Mouse (Mus musculus): ENCODE results near the gene Shtn1.

The Shtn1 gene

GRCm38 (mm10) chr19:59052783-59053490 is 23.0 kb downstream of the Shtn1 start:
- DNase-seq (ENCODE audit: low spot score in 2 of 2), result no peak

DNA sequence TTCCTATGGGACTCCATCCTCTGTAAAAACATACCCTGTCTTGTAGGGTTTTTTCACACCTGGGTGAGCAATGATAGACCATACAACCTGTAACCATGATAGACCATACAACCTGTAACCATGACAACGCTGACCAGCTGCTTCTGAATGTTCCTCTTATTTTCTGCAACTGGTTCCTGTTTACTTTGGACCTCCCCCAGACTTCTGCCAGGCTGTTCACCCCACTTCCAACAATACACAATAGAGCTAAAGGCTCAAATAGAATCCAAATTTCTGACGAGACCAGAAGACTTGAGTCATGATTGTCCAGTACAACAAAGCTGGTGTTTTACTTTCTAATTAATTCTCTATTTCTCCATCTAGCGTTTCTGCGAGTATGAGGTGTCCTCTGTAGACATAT is 23.8 kb downstream of the Shtn1 start:
- DNase-seq (ENCODE audit: low spot score in 2 of 2), result no peak

DNA sequence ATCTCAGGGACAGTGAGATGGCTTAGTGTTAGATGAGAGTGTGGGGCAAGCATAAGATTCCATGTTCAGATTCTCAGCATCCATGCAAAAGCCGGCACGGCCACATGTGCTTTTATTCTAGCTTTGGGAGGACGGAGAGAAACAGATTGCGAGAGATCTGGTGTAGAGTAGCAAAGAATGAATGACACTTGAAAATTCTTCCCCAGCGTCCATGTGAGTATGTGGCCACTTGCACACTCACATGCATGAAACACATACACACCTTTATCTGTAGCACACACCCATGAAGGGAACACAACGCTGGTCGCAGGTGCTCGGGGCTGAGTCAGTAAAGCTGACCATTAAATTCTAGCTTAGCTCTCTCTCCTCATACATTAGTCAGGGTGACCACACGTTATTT is 24.3 kb downstream of the Shtn1 start:
- no peak for DNase-seq (ENCODE audit: low spot score in 2 of 2)

DNA sequence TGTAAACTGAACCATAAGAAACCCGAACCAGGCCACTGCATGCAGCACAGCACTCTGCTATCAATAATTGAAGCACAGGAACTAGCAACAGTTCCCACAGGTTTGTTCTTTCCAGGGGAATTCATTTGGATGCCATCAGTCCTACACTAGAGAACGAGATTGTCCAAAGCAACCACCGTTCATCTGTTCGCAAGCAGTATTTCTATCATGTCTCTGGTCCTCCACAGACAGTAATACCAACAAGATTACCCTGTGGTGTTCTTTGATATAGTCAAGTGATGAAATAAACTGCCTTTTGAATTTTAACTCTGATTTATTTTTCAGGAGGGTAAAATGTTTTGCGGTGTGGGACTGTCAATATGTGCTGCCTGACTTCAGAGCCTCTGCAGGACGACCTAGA is 27.0 kb downstream of the Shtn1 start:
- no peak for DNase-seq (ENCODE audit: low spot score in 2 of 2)

- no peak for DNase-seq (ENCODE audit: low spot score in 2 of 2)
Measured at GRCm38 (mm10) chr19:59047511-59047910, 28.4 kb downstream of the Shtn1 start.

DNA sequence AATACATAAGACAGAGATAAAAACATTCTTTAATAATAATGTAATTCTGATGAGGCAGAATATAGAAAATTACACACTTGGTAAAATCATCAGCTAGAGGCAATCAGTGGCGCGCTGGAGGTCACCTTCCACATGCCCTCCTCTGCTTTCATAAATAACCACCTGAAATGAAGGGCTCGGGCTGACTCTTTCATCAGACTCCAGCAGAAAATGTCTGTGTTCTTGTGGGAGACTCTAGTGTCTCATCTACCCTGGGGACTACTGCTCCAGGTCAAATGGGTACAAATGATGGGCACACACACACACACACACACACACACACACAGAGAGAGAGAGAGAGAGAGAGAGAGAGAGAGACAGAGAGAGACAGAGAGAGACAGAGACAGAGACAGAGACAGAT is 34.8 kb downstream of the Shtn1 start:
- DNase-seq (ENCODE audit: low spot score in 2 of 2), result no peak

DNA sequence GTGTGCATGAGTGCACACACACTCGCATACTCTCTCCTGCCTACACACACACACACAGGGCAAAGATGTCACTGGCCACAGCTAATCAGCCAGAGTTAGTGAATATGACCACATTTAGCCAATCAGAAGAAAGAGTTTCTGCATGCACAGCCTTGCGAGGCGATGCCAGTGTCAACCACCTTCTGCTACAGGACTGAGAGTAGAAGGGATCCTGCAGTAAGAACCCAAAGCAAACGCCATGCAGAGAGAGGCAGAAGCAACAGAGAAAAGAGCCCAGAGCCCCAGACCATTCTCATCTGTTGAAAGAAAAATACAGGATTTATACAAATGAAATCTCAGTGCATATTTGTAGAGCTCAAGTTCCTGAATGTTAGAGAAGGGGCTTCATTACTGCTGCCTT is 37.1 kb downstream of the Shtn1 start:
- no peak for DNase-seq (ENCODE audit: low spot score in 2 of 2)

DNA sequence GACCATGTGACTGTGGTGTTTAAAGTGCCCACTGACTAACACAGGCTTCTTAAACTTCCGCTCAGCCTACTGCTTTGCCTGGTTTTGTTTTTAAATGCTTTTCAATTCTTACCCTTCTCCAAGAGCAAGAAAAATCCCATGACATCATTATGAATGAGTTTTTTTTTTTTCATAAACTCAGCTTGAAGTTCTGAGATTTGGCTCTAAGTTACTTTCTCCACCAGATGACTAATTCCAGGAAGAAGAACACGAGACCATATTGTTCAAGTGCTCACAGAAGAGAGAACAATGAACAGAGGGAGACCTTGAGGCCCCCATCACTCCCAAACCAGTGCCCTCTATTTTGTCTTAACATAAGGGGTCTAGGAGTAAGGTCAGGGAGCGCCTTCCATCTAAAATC is 39.1 kb downstream of the Shtn1 start:
- no peak for DNase-seq (ENCODE audit: low spot score in 2 of 2)

GRCm38 (mm10) chr19:59033241-59033640 is 42.7 kb downstream of the Shtn1 start:
- DNase-seq (ENCODE audit: low spot score in 2 of 2), result no peak

DNA sequence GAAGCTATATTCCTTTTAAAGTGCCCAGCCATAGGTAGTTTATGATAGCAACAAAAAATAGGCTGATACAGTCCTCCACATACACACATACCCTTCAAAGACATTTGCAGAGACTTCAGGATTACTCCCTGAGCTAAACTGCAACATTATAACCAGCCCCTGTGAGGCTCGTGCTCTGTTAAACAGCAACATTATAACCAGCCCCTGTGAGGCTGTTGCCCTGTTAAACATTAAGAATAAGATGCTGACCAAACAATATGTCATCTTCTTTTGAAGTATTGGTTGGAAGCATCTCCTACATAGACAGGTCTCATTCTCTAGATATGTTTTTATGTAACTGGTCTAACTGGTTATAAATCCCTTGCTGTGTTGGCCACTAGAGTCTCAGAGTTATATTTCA is 45.7 kb downstream of the Shtn1 start:
- DNase-seq (ENCODE audit: low spot score in 2 of 2), result no peak

DNA sequence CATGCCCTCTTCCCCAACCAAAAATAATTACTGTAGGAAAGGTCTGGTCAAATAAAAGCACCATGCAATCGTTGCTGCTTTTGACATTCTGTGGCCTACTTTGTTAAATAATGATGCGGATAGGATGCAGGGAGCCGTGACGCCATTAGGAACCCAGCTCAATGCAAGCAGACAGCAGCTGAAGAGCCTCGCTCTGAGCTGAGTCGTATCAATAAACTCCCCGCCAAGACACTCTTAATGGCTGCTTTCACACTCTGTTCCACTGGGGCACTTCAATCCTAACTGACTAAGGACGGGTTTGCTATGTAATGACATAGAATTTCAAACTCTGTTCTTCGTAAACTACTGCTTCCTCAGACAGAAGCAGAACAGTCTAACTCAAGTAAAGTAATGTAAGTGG is 46.9 kb downstream of the Shtn1 start:
- DNase-seq (ENCODE audit: low spot score in 2 of 2), result no peak

GRCm38 (mm10) chr19:59028130-59028529 is 47.8 kb downstream of the Shtn1 start:
- no peak for DNase-seq (ENCODE audit: low spot score in 2 of 2)

DNA sequence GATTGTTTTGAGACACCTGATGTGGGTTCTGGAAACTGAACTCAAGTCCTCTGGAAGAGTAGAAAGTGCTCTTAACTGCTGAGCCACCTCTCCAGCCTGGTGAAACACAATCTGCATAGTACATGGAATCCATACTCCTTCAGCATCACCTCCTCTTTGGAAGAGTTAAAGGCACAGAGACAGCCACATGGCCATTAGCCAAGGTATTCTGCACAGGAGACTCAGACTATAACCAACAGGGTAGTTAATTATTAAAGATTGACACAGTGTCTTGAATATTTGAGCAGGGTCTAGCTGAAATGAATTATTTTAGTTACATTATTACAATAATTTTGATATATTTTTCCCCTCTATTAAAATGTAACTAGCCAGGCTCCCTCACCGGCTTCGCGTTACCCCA is 52.0 kb downstream of the Shtn1 start:
- no peak for DNase-seq (ENCODE audit: low spot score in 2 of 2)

GRCm38 (mm10) chr19:59021644-59022043 is 54.3 kb downstream of the Shtn1 start:
- DNase-seq (ENCODE audit: low spot score in 2 of 2), result no peak

DNA sequence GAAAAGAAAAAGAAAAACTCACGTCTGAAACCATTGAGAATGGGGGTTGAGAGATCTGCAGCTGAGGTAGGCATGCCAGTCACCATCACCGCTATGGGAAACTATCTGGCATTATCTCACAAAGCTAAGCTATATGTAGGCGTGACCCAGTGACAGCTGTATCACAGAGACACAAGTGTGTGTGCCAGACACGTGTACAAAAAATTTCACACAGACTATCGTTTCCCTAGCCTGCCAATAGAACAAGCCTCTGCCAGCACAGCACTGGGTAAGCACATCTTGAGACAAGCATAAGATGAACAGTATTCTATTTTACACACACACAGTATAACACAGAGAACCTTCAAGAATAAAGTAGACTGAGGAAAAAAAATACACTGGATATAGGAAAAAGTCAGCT is 65.1 kb downstream of the Shtn1 start:
- no peak for DNase-seq (ENCODE audit: low spot score in 2 of 2)

DNA sequence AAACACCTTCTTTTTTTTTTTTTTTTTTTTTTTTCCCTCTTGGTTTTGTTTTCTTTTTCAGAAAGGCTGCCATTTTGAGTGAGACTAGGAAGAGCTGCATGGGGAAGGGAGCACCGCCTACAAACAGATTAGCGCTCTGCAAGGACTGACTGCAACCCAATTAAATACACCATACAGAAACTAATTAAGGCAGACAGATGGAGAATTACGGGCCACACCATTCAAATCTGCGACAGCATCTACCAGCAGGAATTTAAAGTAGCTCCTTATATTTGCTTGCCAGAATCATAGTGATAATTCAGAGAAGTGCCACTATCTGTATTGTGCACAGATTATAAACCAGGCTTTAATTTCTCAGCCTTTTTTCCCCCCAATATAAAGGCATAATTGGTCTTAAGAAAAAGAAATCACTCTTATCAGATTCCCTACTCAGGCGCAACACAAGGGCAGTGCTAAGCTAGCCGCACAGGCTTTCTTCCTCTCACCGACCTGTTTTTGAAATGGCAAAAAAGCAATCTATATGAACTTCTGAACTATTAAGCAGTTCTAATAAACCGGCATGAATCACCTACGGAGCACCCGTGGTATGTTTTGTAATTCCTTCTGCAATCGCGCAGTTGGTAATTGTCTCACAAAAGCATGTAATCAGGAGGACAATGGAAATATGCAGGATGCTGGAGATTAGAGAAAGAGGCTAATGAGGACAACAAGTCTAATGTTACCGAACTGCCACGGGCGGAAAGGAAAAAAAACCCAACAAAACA is 69.1 kb downstream of the Shtn1 start:
- no peak for DNase-seq (ENCODE audit: low spot score in 2 of 2)

GRCm38 (mm10) chr19:59002827-59003226 is 73.1 kb downstream of the Shtn1 start:
- no peak for DNase-seq (ENCODE audit: low spot score in 2 of 2)

DNA sequence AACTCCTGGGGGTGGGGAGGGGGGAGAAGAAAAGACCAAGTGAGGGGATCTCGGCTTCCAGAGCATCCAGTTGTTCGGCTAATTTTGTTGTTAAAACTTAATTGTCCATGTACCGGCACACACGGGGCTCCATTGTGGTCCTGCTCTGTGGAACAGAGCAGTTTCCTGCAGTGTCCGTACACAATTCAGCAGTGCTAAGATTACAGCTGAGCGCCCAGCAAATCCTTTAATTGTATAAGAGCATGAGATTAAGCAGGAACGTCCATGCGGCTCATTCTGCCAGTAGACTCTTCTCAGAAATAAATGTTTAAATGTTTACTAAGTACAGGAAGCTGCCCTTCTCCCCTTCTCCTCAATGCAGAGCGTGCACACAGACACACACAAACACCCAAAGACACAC is 94.3 kb downstream of the Shtn1 start:
- no peak for DNase-seq (ENCODE audit: low spot score in 2 of 2)

DNA sequence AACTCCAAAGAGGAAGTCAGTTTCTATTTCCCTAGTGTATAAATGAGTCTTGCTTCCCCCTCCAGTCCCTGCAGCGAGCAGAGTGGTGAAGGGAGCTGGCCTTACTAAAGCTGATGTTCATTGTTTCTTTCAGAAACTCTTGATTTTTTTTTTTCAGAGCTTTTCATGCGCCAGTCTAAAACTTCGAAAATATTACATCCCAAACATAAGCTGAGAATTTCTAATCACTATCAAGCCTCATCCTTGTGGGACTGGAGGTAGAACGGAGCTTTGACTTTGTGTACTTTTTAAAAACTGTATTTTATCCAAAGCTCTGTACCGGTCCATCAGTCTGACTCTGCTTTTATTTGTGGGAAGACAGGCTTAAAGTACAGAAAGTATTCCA is 95.9 kb downstream of the Shtn1 start:
- no peak for DNase-seq (ENCODE audit: low spot score in 2 of 2)

GRCm38 (mm10) chr19:58979436-58980055 is 96.4 kb downstream of the Shtn1 start:
- no peak for DNase-seq (ENCODE audit: low spot score in 2 of 2)

DNA sequence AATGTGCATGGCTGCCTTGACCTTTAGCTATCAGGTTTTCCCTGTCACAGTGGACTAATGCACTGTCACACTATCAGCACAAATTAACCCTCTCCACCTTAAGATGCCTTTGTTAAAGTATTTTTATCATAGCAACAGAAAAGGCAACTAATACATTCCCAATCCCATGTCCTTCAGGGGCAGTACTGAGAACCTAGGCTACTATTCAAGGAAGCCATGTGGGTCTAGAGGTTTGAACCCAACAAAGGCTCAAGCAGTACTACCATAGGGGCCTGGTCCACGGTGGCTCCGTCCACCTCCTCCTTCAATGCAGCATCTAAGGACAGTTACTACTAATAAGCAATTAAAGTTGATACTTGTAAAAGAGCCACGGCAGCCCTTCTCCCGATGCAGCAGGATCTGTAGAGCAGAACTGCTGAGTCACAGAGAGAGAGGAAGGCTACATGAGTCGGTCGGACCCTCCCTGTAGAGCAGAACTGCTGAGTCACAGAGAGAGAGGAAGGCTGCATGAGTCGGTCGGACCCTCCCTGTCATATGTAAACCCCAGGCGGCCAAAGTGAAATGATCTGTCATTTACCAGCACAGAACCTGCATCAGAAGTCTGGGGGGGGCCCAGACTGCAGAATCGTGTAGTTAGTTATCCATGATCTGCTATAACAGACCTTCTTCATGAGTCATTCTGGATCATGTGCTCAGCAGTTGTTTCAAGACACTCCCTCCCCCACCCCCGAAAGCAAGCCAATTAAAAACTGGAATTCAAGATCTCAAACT is 97.3 kb downstream of the Shtn1 start:
- DNase-seq (ENCODE audit: low spot score in 2 of 2), result no peak

DNA sequence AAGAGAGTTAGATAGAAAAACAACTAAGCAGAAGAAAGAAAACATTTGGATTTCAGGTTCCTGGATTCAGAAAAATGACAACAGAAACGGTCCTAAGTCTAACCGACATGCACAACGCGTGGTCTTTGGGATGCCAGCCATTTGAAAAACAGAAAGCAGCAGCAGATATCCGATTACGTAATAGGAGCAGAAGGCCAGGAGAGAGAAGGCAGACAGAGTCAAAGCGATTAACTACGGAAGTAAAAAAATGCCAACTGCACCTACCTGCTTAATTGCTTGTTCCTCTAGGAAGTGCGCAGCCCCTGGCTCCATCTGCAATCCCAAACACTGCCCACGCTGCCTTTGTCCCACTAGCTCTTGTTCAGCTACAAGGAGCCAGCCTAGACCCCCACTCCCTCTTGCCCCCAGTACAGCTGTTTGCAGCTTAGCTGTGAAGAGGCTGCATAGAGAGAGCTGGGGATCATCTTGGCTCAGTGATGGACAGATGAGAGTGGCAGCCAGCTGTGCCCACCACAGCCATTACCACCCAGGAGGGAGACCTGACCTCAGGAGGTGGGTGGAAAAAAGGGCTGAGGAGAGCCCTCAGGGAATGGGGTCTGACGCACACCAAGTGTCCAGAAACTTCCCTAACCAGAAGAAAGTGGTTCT is 100.6 kb downstream of the Shtn1 start:
- DNase-seq (ENCODE audit: low spot score in 2 of 2), result no peak
